Mouse (Mus musculus) leukemia stem cell, adult 10-12 weeks (primary cell): ENCODE results near the gene Rasgrp2. TPM values are rescaled to one million over a fixed set of nuclear protein-coding genes. Genes with fewer than 3 reads are reported as not detected.

Experiments used
- polyA plus RNA-seq: library from polyadenylated mRNA; stranded (reverse); fragments of >175 nt; gene quantifications from 2 replicates; pipeline ENCODE4 v1.2.3, GENCODE M21; 2012; ENCODE audit warnings: low replicate concordance

The Rasgrp2 gene
- polyA plus RNA-seq = 50.7 and 61.7 TPM in 2 replicates

DNA sequence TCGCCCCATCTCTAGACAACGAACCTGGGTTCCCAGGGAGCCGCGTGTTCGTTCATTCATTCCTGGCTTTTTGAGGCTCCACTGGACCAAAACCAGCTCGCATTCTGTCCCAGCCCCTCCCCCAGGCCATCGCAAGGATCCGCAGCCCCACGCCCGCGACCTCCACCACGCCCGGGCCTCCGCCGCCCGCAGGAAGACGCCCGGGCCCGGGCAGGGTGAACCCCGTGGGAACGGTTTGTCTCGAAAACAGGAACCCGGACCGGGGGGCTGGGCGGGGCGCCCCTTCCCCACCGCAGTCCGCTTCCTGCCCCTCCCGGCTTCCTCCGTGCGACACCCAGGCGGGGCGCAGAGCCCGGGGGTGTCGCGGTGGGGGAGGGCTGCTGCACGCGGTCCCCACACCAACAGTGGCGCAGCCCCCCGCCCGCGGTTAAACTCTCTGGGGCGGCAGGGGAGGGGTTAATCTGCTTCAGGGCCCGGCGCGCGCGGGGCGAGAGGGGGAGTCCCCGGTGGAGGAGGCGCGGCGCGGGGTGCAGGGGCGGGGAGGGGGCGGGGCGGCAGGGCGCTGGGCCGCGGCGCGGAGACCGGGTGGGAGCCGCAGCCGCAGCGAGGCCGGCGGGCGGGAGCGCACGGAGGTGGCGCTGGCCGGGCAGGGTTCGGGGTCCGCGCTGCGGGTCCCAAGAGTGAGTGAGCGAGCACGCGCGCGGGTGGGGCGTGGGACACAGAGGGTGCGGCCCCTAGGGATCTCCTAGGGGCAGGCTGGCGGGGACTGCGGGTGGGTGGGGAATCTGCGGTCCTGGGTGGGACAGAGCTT lies at the start of gene Rasgrp2:
TSS of gene Rasgrp2 (plus strand) at position 56 of the 811 bp plus-strand sequence.

GRCm38 (mm10) chr19:6363411-6364240 lies 35.5 kb upstream of the Rasgrp2 start, which contains the start of gene Sf1:
Gene Sf1 (plus strand): TSS chr19:6363690.

DNA sequence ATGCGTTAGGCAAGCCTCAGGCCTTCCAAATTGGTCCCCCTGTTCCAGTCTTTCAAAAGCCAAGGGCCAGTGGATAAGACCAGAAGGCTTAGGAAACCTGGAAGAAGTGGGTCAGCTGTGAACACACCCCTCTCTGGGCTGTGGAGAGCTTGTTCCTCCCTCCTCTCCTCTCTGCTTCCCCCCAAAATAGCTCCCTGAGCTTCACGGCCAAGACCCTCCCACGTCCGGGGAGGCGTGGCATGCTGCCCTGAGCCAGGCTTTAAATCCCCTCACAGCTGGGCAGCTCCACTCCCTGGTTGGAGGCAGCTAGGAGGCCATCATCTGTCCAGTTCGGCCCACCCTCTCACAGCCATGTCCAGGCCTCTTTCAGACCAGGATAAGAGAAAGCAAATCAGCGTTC lies 15.0 kb upstream of the Rasgrp2 start, which contains the start of gene Pygm:
TSS of gene Pygm (plus strand) at position 272 of the 400 bp plus-strand sequence.

GRCm38 (mm10) chr19:6418233-6418879 lies 19.2 kb downstream of the Rasgrp2 start, which contains the start of gene Nrxn2:
Gene Nrxn2 (plus strand): TSS chr19:6418731.

Other genes with a start within 250 kb of the Rasgrp2 start
- not detected in 2 replicates for gene Majin, start 215.0 kb upstream of the Rasgrp2 start, polyA plus RNA-seq
- not detected in 2 replicates for gene Gpha2, start 173.0 kb upstream of the Rasgrp2 start, polyA plus RNA-seq
- gene Ppp2r5b, start 163.5 kb upstream of the Rasgrp2 start, polyA plus RNA-seq = 283 and 355 TPM in 2 replicates
- 79.9 and 150 TPM in 2 replicates for gene Atg2a, start 157.7 kb upstream of the Rasgrp2 start, polyA plus RNA-seq
- gene Ehd1, start 122.6 kb upstream of the Rasgrp2 start, polyA plus RNA-seq = 333 and 398 TPM in 2 replicates
- 12.1 and 13.6 TPM in 2 replicates for gene Cdc42bpg, start 92.9 kb upstream of the Rasgrp2 start, polyA plus RNA-seq
- gene Men1, start 64.4 kb upstream of the Rasgrp2 start, polyA plus RNA-seq = 279 and 329 TPM in 2 replicates
- 79.8 and 117 TPM in 2 replicates for gene Map4k2, start 58.2 kb upstream of the Rasgrp2 start, polyA plus RNA-seq
- 2,065 and 3,877 TPM in 2 replicates for gene Sf1, start 35.6 kb upstream of the Rasgrp2 start, polyA plus RNA-seq
- gene Pygm, start 14.9 kb upstream of the Rasgrp2 start, polyA plus RNA-seq = 0.40 and 0.41 TPM in 2 replicates
- 1.2 and 4.3 TPM in 2 replicates for gene Nrxn2, start 19.4 kb downstream of the Rasgrp2 start, polyA plus RNA-seq
- 0.41 TPM in 1 of 2 replicates, not detected in the other for gene Slc22a12, start 143.7 kb downstream of the Rasgrp2 start, polyA plus RNA-seq